Mouse (Mus musculus) retina, adult 2 months (tissue): ENCODE data around the gene Trim62.

ENCODE experiments used
- DNase-seq: peaks from one replicate; pipeline ENCODE4 v3.0.0-alpha.2; 2012; ENCODE audit warnings: low read depth, low spot score

Gene Trim62

GRCm38 (mm10) chr4:128957155-128957911 is 74.0 kb downstream of the Trim62 start:
- DNase-seq: no peak

- DNase-seq: no peak
These were observed 74.8 kb downstream of the Trim62 start for GRCm38 (mm10) chr4:128958156-128958555.

GRCm38 (mm10) chr4:128958849-128959248 is 75.5 kb downstream of the Trim62 start:
- DNase-seq: no peak

- DNase-seq: no peak
These were observed 76.3 kb downstream of the Trim62 start for GRCm38 (mm10) chr4:128959676-128960075.
